Mouse (Mus musculus): Measurements from ENCODE around the gene Ldhd.

Gene Ldhd

GRCm38 (mm10) chr8:111630105-111630521 is at the start of gene Ldhd:
Gene Ldhd (minus strand): TSS chr8:111630374.
- DNase-seq = peak; percentile 60 to 75

- DNase-seq = no peak
Observed at GRCm38 (mm10) chr8:111678848-111679247, 48.7 kb upstream of the Ldhd start.

GRCm38 (mm10) chr8:111678111-111678510 is 47.9 kb upstream of the Ldhd start:
- DNase-seq = peak; percentile 55 to 69

GRCm38 (mm10) chr8:111676237-111676636 is 46.1 kb upstream of the Ldhd start:
- DNase-seq = peak; percentile 20 to 30

- no peak for DNase-seq
Observed at GRCm38 (mm10) chr8:111666751-111667150, 36.6 kb upstream of the Ldhd start.

GRCm38 (mm10) chr8:111662473-111662872 is 32.3 kb upstream of the Ldhd start:
- DNase-seq = peak; percentile 90

- DNase-seq = peak in 1 of 2 experiments; percentile 22
Observed at GRCm38 (mm10) chr8:111658819-111659423, 28.7 kb upstream of the Ldhd start.

GRCm38 (mm10) chr8:111657312-111657854 is 27.2 kb upstream of the Ldhd start:
- no peak for DNase-seq

- DNase-seq = no peak
Observed at GRCm38 (mm10) chr8:111653524-111653923, 23.4 kb upstream of the Ldhd start.

- DNase-seq = no peak
Observed at GRCm38 (mm10) chr8:111650651-111651050, 20.5 kb upstream of the Ldhd start.

GRCm38 (mm10) chr8:111648834-111649233 is 18.7 kb upstream of the Ldhd start:
- DNase-seq = no peak

GRCm38 (mm10) chr8:111645715-111646114 is 15.5 kb upstream of the Ldhd start:
- DNase-seq = no peak

- DNase-seq = peak in 1 of 2 experiments; percentile 34
Observed at GRCm38 (mm10) chr8:111644286-111645051, 14.3 kb upstream of the Ldhd start.

- DNase-seq = peak; percentile 92 to 96
Observed at GRCm38 (mm10) chr8:111643264-111644141, 13.3 kb upstream of the Ldhd start, which contains the start of gene Zfp1. Gene Zfp1 (plus strand): TSS chr8:111643401.

GRCm38 (mm10) chr8:111642939-111643263 is 12.7 kb upstream of the Ldhd start:
- no peak for DNase-seq

- DNase-seq = peak; percentile 39 to 57
Observed at GRCm38 (mm10) chr8:111642496-111642895, 12.3 kb upstream of the Ldhd start.

- DNase-seq = no peak
Observed at GRCm38 (mm10) chr8:111641064-111641463, 10.9 kb upstream of the Ldhd start.

GRCm38 (mm10) chr8:111638086-111638485 is 7.9 kb upstream of the Ldhd start:
- no peak for DNase-seq

- no peak for DNase-seq
Observed at GRCm38 (mm10) chr8:111632976-111633375, 2.8 kb upstream of the Ldhd start.

- no peak for DNase-seq
Observed at GRCm38 (mm10) chr8:111631589-111631988, 1.4 kb upstream of the Ldhd start.

- peak in 1 of 2 experiments; percentile 5 for DNase-seq
Observed at GRCm38 (mm10) chr8:111628894-111629501, 1.2 kb downstream of the Ldhd start.

GRCm38 (mm10) chr8:111628401-111628800 is 1.8 kb downstream of the Ldhd start:
- DNase-seq = no peak

- DNase-seq = no peak
Observed at GRCm38 (mm10) chr8:111627923-111628322, 2.3 kb downstream of the Ldhd start.
